Mouse (Mus musculus) cortical plate, adult 2 months (tissue): ENCODE measurements around the gene Smarcc1.

Experiments
- CTCF ChIP-seq: fragments of 200-500 bp; IDR thresholded peaks from 2 replicates; pipeline ENCODE4 v1.5.1; 2011; ENCODE audit warnings: mild to moderate bottlenecking, control low read depth, low read length; ENCODE audit not compliant: insufficient read depth; ENCODE audit errors: extremely low read depth
- POLR2A ChIP-seq: fragments of 200-500 bp; IDR thresholded peaks from 2 replicates; pipeline ENCODE4 v1.6.1; 2011; ENCODE audit warnings: mild to moderate bottlenecking, low read length, control low read depth; ENCODE audit not compliant: insufficient read depth; ENCODE audit errors: extremely low read depth

DNA sequence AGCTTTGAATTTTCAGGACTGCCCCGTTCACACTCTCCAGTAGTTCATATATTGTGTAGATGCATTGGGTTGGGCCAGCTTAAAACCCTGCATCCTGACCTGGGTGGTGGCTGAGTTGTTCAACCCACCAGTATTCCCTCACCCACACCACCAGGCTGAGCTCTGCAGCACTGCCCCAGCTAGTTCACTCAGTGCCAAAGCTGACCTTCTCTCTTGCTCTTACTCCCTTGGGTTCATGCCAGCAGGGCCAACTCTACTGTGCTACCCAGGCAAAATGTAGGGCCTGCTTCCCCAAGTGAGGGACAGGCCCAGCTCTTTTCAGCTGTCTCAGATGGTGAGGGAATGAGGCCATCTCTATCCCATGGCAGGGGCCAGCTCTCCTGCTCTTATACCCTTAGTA lies 41.5 kb downstream of the Smarcc1 start:
- TF ChIP-seq CTCF (no peak), POLR2A (no peak)
